Mouse (Mus musculus): Measurements from ENCODE around the gene Nelfa.
"Not testable (repeated sequence)": the region's sequence is repeated elsewhere in the genome, so short reads cannot be mapped to it uniquely, and the experiment has no call there.

The Nelfa gene

DNA sequence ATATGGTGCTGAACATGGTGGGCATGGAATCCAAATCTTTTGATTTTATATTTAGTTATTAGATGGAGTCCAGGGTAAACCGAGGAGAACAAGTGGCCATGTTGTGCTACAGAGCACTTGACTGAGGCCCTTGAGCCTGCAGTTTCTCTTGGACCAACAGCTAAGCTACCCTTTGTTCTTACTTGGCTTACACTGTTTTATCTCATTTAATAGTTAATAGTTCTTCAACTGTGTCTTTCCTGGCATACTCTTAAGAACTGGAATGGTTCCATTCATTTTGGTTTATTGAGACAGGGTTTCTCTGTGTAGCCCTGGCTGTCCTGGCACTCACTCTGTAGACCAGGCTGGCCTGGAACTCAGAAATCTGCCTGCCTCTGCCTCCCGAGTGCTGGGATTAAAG lies 19.6 kb downstream of the Nelfa start:
- DNase-seq = not testable (repeated sequence)

DNA sequence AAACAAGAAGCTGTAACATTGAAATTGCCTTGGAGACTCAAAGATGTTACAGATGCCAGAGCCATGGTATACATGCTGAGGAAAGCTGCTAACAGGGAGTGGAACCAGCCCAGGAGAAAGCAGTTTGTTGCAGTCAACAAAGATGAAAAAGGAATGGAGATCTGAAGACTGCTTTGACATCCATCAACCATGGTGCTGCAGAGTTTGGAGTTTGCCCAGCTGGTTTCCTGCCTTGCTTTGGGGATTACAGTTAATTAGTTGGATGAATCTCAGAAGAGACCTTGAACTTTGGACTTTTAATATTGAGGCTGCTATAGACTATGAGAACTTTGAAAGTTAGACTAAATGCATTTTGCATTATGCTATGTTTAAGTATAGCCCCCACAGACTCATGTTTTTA lies 21.2 kb downstream of the Nelfa start:
- not testable (repeated sequence) for DNase-seq

DNA sequence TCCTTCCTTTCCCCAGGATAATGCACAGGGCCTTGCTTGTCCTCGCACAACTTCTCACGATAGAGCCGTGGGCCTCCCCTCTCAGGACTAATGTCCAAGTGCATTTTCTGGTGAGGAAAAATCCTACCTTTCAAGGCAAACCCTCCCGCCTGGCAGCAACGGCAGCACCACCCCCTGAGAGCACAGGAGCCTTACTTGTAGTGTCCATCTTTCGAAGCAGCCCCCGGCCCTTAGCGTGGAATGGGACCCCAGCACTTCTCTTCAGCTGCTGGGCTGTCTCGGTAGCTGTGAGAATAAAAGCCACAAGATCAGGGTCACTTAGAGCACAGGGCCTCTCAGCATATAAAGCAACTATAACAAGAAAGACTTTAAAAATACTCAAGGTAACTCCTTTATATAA lies 33.0 kb downstream of the Nelfa start:
- peak; percentile 53 for DNase-seq

DNA sequence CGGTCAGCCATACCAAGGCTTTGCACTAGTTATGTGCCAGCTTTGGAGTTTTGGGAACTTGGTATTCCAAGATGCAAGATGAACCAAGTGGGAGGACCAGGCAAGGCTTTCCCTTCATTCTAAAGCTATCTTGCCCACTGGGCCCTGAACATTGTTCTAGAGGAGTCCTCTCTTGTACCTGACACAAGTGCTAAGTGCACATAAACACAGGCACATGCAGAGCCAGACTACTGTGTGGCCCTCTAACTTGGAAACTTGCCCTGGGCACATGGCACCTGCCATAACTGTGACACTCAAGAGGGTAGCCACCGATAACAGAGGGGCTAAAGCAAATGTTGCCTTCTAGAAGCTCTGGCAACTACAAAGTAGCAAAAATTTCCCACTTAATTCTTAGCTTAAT lies 33.5 kb downstream of the Nelfa start:
- DNase-seq = peak; percentile 78

DNA sequence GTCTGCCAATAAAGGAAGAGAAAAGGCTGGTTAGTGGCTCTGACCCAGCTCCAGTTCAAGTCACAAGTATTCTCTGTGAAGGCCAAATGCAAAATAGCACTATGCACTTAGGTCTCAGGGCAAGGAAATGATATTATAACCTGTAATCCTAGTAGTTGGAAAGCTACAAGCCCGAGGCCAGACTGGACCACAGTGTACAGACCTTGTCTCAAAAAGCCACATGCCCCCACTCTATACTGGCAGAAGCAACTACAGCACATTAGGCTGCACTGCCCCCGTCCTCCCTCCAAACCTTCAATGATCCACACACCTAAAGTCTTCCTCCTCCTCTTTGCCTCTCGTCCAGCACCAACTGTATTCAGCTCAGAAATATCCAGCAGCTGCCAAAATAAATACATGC lies 34.9 kb downstream of the Nelfa start:
- peak; percentile 64 for DNase-seq

DNA sequence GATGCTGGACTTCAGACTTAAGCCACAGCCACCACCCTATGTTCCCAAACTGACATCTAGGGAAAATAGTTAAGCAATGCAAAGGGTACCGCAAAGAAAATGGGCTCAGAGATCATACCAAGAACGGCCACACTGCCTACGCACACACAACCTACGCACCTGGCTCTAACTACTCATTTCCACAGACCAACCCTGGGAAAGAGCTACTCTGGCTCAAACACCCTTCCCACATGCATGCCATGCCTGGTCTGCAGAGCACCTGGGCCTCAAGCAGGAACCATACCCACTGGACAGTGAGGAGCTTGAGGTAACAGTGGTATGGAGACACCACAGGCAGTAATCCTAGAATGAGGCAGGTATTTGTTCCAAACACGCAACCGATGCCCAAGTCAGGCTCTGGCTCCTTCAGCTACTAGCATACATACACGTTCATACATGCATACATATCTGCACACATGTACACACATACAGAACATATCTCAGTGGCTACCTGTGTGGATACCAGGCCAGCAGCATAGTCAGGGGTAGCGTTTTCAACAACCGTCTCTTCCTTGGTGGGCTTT lies 35.4 kb downstream of the Nelfa start:
- peak; percentile 73 for DNase-seq

DNA sequence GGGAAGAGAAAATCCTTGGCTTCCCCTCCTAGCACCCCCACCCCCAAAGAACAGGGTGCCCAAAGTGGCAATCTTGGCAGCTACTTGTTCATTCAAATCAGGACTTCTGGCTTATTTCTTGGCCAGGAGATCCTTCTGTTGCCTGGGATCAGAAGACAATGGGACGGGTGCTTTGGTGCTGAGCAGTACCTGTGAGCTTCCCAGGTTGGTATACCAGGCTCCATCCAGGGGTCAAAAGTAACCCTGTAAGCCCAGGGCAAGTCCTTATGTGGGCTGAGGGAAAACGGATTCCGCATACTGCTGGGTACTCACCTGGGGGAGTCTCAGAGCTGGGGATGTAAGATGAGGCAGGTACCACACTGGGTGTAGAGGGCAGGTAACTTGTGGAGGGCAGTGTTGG lies 36.1 kb downstream of the Nelfa start:
- peak; percentile 87 for DNase-seq

DNA sequence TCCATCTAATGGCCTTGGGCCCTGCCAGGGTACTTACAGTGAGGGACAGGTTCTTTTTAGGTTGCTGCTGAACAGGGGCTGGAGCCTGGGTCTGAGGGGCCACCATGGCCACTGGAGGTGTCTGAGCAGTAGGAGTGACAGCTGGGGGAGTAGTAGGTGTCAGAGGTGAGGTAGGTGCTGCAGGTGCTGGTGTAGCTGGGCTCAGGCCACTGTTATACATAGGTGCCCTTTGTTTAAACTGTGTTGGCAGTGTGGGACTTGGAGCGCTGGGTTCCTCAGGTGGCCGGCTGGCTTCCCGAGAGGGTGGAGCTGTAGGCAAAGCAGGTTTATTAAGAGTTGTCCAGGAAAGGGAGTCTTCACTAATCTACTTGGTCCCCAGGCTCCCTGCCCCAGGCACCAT lies 37.0 kb downstream of the Nelfa start:
- DNase-seq = peak; percentile 76

DNA sequence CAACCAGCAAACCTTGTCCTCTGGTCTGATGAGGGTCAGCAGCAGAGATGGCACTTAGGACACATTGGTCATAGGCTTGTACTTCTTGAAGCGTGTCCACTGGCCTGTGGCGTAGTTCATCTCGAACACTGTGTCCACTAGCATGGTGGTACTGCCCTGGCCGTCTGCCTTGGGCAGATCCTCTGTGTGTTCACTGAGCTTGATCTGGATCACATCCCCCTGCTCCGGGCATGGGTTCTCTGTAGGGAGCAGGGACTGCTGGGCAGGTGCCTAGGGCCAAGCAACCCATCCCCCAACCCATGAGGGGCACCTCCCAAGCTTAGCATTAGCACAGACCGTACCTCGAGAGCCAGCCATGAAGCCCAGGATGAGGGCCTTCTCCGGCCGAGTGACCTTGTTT lies 37.5 kb downstream of the Nelfa start:
- DNase-seq = peak; percentile 85

DNA sequence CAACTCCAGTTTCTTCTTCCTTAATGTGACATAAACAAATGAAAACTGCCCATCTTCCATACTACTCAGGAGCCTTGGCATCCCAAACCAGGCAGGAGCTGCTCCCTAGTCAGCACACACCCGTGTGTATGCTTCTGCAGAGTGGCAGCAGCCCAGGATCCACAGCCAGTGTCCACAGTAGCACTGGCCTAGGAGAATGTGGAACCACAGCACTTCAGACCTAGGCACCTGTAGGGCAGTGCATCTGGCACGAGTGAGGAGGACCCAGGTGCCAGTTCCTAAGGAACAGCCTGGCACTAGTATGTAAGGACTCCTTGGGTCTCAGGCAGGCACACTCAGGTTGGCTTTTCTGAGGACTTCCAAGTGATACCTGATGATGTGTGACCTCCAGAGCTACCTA lies 39.1 kb downstream of the Nelfa start:
- peak; percentile 66 for DNase-seq

DNA sequence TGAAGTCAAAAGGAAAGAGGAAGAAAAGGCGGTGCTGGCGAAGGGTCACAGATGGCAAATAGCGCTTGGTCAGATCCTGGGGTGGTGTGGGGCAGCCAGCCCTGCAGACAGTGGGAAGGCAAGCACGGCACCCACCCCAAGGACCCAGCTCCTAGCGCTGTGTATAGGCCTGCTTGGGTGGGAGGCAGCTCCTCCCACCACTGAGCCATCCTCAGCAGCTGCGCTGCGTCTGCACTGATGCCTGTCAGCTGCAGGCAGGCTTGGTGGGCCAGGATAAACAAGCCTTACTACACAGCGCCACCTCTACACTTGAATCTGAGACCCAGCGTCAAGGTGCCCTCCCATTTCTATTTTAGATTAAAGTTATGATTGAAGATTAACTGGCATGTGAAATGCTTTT lies 41.1 kb downstream of the Nelfa start:
- peak; percentile 64 for DNase-seq

DNA sequence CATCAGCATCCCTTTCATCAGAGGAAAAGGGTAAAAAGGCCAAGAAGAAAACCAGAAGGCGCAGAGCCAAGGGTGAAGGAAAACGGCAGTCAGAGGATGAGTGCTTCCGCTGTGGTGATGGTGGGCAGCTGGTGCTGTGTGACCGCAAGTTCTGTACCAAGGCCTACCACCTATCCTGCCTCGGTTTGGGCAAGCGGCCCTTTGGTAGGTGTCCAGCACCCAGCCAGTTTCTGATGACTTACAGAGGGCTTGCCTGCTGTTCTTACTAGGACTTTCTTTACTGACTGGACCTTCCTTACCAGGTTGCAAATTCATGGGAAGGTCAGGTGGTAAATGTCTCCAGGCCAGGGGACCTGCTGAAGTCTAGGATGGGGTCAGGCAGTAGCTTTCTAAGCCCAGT lies 42.8 kb downstream of the Nelfa start:
- peak; percentile 69 for DNase-seq

DNA sequence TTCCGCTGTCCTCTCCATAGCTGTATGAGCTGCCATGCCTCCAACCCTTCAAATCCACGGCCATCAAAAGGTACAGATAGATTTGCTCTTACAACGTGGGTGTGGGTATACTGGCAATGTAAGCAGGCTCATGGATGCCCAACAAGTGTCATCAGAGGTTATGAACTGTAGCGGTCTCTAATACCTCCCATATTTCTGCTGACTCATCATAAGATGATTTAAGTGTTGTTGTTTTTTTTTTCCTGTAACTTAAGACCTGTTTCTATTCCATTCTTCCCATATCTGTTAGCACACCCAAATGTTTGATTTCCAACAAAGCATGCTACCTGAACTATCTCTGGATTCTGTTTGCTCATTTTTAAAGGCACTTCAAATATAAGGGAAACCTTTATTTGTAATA lies 55.1 kb downstream of the Nelfa start:
- no peak for DNase-seq

DNA sequence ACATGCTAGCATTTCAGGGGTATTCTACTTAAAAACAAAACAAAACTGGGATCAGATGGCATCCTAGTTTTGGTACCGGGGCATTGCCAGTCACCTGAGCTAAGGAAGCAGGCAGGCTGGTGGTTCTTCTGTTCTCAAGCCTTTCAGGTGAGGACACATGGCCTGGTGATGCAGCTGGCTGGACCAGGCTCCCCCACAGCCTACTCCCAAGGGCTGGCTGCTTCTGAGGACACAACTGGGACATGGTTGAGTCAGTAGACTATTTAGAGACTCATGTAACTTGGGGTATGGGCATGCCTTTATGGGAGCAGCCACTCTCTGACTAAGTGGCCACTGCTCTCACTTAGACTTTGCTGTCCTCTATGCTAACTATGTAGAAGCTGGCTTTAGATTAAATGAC lies 60.7 kb downstream of the Nelfa start:
- DNase-seq = peak; percentile 61

DNA sequence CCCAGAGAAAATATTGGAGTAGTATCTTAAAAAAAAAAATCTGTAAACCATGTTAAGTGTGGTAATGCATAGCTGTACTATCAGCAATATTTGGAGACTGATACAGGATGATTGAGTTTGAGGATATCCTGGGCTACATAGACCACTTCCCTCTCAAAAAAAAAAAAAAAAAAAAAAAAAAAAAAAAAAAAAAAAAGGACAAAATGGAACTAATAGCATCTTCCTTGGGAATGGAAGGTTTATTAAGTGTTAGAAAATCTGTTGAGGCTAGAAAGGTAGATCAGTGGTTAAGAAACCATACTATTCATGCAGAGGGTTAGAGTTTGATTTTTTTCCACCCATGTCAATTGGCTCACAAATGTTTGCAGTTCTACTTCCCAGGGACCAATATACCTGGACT lies 78.5 kb downstream of the Nelfa start:
- DNase-seq = no peak

DNA sequence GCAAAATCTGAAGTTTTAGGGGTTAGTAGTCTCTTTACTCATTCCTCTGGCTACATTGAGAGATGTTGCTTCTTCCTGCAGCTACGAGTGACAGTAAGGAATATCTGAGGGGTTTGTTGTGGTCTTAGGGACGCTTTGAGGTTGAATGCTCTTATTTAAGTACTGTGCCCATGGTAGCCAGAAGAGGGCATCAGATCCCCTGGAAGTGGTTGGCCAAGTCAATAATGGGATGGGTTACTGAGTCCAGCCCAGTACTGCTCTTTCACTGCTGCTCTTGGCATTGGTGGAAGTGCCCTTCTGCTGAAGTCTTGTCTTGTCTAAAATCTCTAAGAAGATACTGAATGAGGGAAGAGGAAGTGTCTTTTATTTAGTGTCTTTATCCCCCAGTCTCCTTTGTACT lies 82.2 kb downstream of the Nelfa start:
- peak; percentile 55 for DNase-seq

DNA sequence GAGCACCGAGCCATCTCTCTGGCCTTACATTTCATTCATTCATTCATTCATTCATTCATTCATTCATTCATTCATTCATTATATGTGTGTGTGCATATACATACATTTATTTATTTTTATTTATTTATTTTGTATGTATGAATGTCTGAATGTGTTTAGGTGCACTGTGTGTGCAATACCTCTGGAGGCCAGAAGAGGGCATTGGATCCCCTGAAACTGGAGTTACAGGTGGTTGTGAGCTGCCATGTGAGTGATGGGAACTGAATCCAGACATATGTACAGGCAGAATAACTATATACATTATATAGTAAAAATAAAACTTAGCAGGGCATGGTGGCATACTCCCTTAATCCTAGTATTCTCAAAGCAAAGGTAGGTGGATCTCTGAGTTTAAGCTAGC lies 83.1 kb downstream of the Nelfa start:
- DNase-seq = peak; percentile 43

DNA sequence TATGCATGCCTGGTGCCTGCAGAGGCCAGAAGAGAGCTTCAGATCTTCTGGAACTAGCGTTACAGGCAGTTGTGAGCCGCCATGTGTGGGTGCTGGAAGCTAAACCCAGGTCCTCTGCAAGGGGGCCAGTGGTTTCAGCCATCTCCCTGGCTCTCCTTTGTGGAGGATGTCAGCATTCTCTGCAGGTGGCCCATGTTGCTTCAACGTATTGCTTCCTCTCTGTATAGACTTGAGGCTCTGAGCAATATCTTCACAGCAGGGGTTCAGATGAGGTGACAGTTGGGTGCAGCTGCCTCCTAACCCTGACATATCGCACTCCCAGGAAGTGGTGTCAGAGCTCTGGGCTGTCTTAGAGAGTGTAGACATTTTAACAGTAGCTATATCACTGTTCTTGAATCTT lies 84.7 kb downstream of the Nelfa start:
- DNase-seq = peak; percentile 84

All from heart, adult 11 months (tissue).